Mouse (Mus musculus): ENCODE measurements around the gene Rbm18. TPM values are rescaled to one million over a fixed set of nuclear protein-coding genes. Genes with fewer than 3 reads are reported as not detected.
"Not testable (repeated sequence)": the region's sequence is repeated elsewhere in the genome, so short reads cannot be mapped to it uniquely, and the experiment has no call there.

Rbm18 gene
- total RNA-seq, 1 experiment, result 22.1 TPM

- no peak for TF ChIP-seq HCFC1 (IDR thresholded peaks at IDR 0.05; ENCODE audit: borderline replicate concordance, insufficient read depth, low read length)
- TF ChIP-seq ZNF384 (IDR thresholded peaks at IDR 0.05; ENCODE audit: low read depth, low read length), result no peak
- no peak for TF ChIP-seq CHD2 (IDR thresholded peaks at IDR 0.05; ENCODE audit: low read depth, low read length)
- TF ChIP-seq ZC3H11A (IDR thresholded peaks at IDR 0.05; ENCODE audit: borderline replicate concordance, low read depth, low read length), result no peak
- TF ChIP-seq MAFK (IDR thresholded peaks at IDR 0.05; ENCODE audit: insufficient read depth, low read depth, low read length), result no peak
- no peak for DNase-seq (ENCODE audit: low read depth, low spot score)
- H3K4me1 ChIP-seq (ENCODE audit: control insufficient read depth in 2 of 2, insufficient read depth in 2 of 2, low read length in 2 of 2, poor library complexity in 1 of 2), result no peaks in the 10 kb centered on the region
- no peak overlapping the region for H3K27ac ChIP-seq (ENCODE audit: insufficient read depth, low read depth, low read length, poor library complexity, severe bottlenecking)
- in situ Hi-C loops (cut with MboI; ENCODE audit: low sequenced_read_pairs in 2 of 2, unreplicated experiment in 2 of 2), result no loop called here
- H3K4me3 ChIP-seq (ENCODE audit: insufficient read depth in 1 of 2, low read depth in 1 of 2, low read length in 2 of 2, poor library complexity in 1 of 2, severe bottlenecking in 1 of 2), result no peak overlapping the region
- no peak overlapping the region for H3K9ac ChIP-seq (ENCODE audit: insufficient read depth, low read depth, low read length, poor library complexity, severe bottlenecking)
- H3K36me3 ChIP-seq (ENCODE audit: control insufficient read depth, insufficient read depth, low read length, poor library complexity, severe bottlenecking), result no peaks in the 10 kb centered on the region; the same call in 1 of the 2 replicates
- H3K9me3 ChIP-seq (ENCODE audit: control insufficient read depth, insufficient read depth, low read depth, low read length), result no peaks in the 10 kb centered on the region
Measured at GRCm38 (mm10) chr2:36159336-36159735, 22.8 kb upstream of the Rbm18 start.

DNA sequence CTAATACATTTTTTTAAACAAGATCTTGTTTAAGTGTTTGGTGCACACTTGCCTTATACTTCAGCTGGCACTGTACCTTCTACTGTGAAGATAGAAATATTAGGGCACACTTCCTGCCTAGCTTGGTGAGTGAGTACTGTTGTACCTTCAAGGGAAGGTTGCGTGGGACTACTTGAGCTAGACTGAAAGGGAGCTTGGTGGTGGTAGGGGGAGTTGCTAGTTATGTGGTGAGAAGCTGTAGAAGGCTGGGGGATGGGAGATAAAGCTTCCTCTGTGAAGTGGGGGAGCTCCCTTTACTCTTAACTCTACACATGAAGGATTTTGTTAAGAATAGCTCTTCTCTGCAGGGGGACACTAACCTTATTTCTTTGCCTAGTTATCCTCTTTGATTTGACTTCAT lies 20.9 kb upstream of the Rbm18 start:
- Histone ChIP-seq H3K4me1 (ENCODE audit: control insufficient read depth in 2 of 2, insufficient read depth in 2 of 2, low read length in 2 of 2, poor library complexity in 1 of 2) (no peaks in the 10 kb centered on the region), H3K36me3 (ENCODE audit: control insufficient read depth, insufficient read depth, low read length, poor library complexity, severe bottlenecking) (no peaks in the 10 kb centered on the region; the same call in 1 of the 2 replicates), H3K9ac (ENCODE audit: insufficient read depth, low read depth, low read length, poor library complexity, severe bottlenecking) (no peak overlapping the region), H3K4me3 (ENCODE audit: insufficient read depth in 1 of 2, low read depth in 1 of 2, low read length in 2 of 2, poor library complexity in 1 of 2, severe bottlenecking in 1 of 2) (no peak overlapping the region), H3K9me3 (ENCODE audit: control insufficient read depth, insufficient read depth, low read depth, low read length) (no peaks in the 10 kb centered on the region), H3K27ac (ENCODE audit: insufficient read depth, low read depth, low read length, poor library complexity, severe bottlenecking) (no peak overlapping the region)
- in situ Hi-C loops (cut with MboI; ENCODE audit: low sequenced_read_pairs in 2 of 2, unreplicated experiment in 2 of 2), result no loop called here
- no peak for DNase-seq (ENCODE audit: low read depth, low spot score)
- TF ChIP-seq MAFK (IDR thresholded peaks at IDR 0.05; ENCODE audit: insufficient read depth, low read depth, low read length) (no peak), HCFC1 (IDR thresholded peaks at IDR 0.05; ENCODE audit: borderline replicate concordance, insufficient read depth, low read length) (no peak), ZC3H11A (IDR thresholded peaks at IDR 0.05; ENCODE audit: borderline replicate concordance, low read depth, low read length) (no peak), ZNF384 (IDR thresholded peaks at IDR 0.05; ENCODE audit: low read depth, low read length) (no peak), CHD2 (IDR thresholded peaks at IDR 0.05; ENCODE audit: low read depth, low read length) (no peak)

GRCm38 (mm10) chr2:36152401-36152800 lies 15.8 kb upstream of the Rbm18 start:
- in situ Hi-C loops (cut with MboI; ENCODE audit: low sequenced_read_pairs in 2 of 2, unreplicated experiment in 2 of 2); H3K4me1 ChIP-seq (ENCODE audit: control insufficient read depth in 2 of 2, insufficient read depth in 2 of 2, low read length in 2 of 2, poor library complexity in 1 of 2): not testable (repeated sequence)

DNA sequence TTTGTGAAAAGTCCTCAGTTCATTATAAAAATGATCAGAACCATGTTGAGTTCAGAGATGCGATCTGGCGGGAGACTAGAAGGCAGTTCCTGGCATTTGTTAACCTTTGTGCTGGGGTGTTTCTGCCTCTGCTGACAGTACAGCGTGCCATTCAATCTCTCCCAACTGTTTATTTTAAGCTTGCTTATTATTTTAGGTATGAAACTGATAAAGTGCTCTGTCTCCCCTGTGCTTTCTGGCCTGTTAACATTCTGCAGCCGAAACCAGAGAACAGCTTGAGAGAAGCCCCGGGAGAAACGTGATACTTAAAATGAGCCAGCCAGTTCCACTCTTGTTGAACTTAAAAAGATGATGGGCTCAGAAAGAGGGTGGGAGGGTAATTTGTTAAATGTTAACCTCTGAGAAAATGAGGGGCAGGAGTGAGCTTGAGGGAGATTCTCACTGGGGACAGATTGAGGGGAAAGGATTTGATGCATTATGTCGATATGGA lies 12.3 kb upstream of the Rbm18 start:
- Histone ChIP-seq H3K36me3 (ENCODE audit: control insufficient read depth, insufficient read depth, low read length, poor library complexity, severe bottlenecking) (0 out of 2 replicates have a peak, but pooled peaks cover 2% of the 10 kb centered on the region), H3K27ac (ENCODE audit: insufficient read depth, low read depth, low read length, poor library complexity, severe bottlenecking) (no peak overlapping the region), H3K4me1 (ENCODE audit: control insufficient read depth in 2 of 2, insufficient read depth in 2 of 2, low read length in 2 of 2, poor library complexity in 1 of 2) (no peaks in the 10 kb centered on the region), H3K9me3 (ENCODE audit: control insufficient read depth, insufficient read depth, low read depth, low read length) (no peaks in the 10 kb centered on the region), H3K4me3 (ENCODE audit: insufficient read depth in 1 of 2, low read depth in 1 of 2, low read length in 2 of 2, poor library complexity in 1 of 2, severe bottlenecking in 1 of 2) (no peak overlapping the region), H3K9ac (ENCODE audit: insufficient read depth, low read depth, low read length, poor library complexity, severe bottlenecking) (no peak overlapping the region)
- no peak for DNase-seq (ENCODE audit: low read depth, low spot score)
- in situ Hi-C loops (cut with MboI; ENCODE audit: low sequenced_read_pairs in 2 of 2, unreplicated experiment in 2 of 2), result no loop called here
- TF ChIP-seq MAFK (IDR thresholded peaks at IDR 0.05; ENCODE audit: insufficient read depth, low read depth, low read length) (no peak), ZNF384 (IDR thresholded peaks at IDR 0.05; ENCODE audit: low read depth, low read length) (no peak), HCFC1 (IDR thresholded peaks at IDR 0.05; ENCODE audit: borderline replicate concordance, insufficient read depth, low read length) (no peak), ZC3H11A (IDR thresholded peaks at IDR 0.05; ENCODE audit: borderline replicate concordance, low read depth, low read length) (no peak), CHD2 (IDR thresholded peaks at IDR 0.05; ENCODE audit: low read depth, low read length) (no peak)

More at GRCm38 (mm10) chr2:36152401-36152800, 15.8 kb upstream of the Rbm18 start:
- H3K9ac ChIP-seq (ENCODE audit: insufficient read depth, low read depth, low read length, poor library complexity, severe bottlenecking); DNase-seq (ENCODE audit: low read depth, low spot score); H3K4me3 ChIP-seq (ENCODE audit: insufficient read depth in 1 of 2, low read depth in 1 of 2, low read length in 2 of 2, poor library complexity in 1 of 2, severe bottlenecking in 1 of 2); H3K36me3 ChIP-seq (ENCODE audit: control insufficient read depth, insufficient read depth, low read length, poor library complexity, severe bottlenecking); H3K27ac ChIP-seq (ENCODE audit: insufficient read depth, low read depth, low read length, poor library complexity, severe bottlenecking); H3K9me3 ChIP-seq (ENCODE audit: control insufficient read depth, insufficient read depth, low read depth, low read length): not testable (repeated sequence)

DNA sequence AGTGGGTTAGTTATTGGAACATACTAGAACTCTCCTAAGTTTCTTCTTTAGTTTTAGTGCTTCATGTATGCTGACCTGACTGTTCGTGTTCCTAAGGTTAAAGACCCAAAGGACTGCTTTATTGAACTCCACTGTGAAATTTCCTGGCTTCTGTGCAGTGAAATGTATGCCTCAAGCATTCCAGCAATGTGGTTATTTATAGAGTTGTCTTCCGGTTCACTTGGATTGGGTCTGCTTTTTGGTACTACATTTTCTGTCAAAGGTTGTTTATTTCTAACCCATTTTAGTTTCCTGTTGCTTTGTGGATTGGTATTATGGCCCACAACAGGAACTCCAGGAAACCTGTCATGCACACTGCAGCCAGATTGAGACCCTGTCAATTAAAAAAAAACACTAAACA lies 2.5 kb upstream of the Rbm18 start:
- DNase-seq (ENCODE audit: low read depth, low spot score), result no peak
- H3K4me3 ChIP-seq (ENCODE audit: insufficient read depth in 1 of 2, low read depth in 1 of 2, low read length in 2 of 2, poor library complexity in 1 of 2, severe bottlenecking in 1 of 2), result no peak overlapping the region
- H3K36me3 ChIP-seq (ENCODE audit: control insufficient read depth, insufficient read depth, low read length, poor library complexity, severe bottlenecking), result no peaks in the 10 kb centered on the region; the same call in 1 of the 2 replicates
- no peak for TF ChIP-seq HCFC1 (IDR thresholded peaks at IDR 0.05; ENCODE audit: borderline replicate concordance, insufficient read depth, low read length)
- no peak for TF ChIP-seq CHD2 (IDR thresholded peaks at IDR 0.05; ENCODE audit: low read depth, low read length)
- no peak for TF ChIP-seq MAFK (IDR thresholded peaks at IDR 0.05; ENCODE audit: insufficient read depth, low read depth, low read length)
- no peak for TF ChIP-seq ZNF384 (IDR thresholded peaks at IDR 0.05; ENCODE audit: low read depth, low read length)
- no peak for TF ChIP-seq ZC3H11A (IDR thresholded peaks at IDR 0.05; ENCODE audit: borderline replicate concordance, low read depth, low read length)
- no peak overlapping the region for H3K27ac ChIP-seq (ENCODE audit: insufficient read depth, low read depth, low read length, poor library complexity, severe bottlenecking)
- in situ Hi-C loops (cut with MboI; ENCODE audit: low sequenced_read_pairs in 2 of 2, unreplicated experiment in 2 of 2), result no loop called here
- no peaks in the 10 kb centered on the region for H3K9me3 ChIP-seq (ENCODE audit: control insufficient read depth, insufficient read depth, low read depth, low read length)
- no peaks in the 10 kb centered on the region for H3K4me1 ChIP-seq (ENCODE audit: control insufficient read depth in 2 of 2, insufficient read depth in 2 of 2, low read length in 2 of 2, poor library complexity in 1 of 2)
- no peak overlapping the region for H3K9ac ChIP-seq (ENCODE audit: insufficient read depth, low read depth, low read length, poor library complexity, severe bottlenecking)
